Mouse (Mus musculus): ENCODE data around the gene Arhgap1.

GRCm38 (mm10) chr2:91645811-91646210 lies 3.8 kb upstream of the Arhgap1 start:
- TF ChIP-seq CTCF (IDR thresholded peaks at IDR 0.05; ENCODE audit: control insufficient read depth, insufficient read depth, insufficient replicate concordance, low read depth, low read length), result no peak
- no peak for TF ChIP-seq POLR2A (IDR thresholded peaks at IDR 0.05; ENCODE audit: control insufficient read depth, low read depth, low read length)
